10 mouse cellular contexts compared by ENCODE assay signal in the genomic region with DNA sequence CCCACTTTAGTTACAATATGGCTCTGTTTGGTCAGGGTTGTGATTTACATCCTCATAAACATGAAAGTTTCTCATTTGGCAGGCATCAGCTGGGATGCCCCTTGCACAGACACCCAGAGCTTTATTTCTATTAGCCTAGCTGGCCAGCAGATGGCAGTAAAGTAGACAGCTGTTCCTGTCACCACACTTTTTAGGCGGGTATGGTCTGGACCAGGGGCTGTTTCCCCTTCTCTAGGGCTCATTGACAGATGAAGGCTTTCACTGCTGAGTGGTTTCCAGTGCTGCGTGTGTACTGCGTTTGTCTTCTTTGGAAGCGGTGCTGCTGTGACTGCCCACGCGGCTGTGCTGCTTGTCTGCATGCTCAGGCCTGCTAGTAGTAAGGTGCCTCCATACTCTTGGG. TPM values are rescaled to one million over a fixed set of nuclear protein-coding genes. Genes with fewer than 3 reads are reported as not detected.
A peak's percentile ranks its signal among the peaks of the same experiment; 100 is the strongest.
DNase-seq lines count a peak whose midpoint lies in the region; ATAC-seq and TF ChIP-seq lines count a peak whose summit lies in the region.
"Had no signal": no experiment of that assay in that cellular context is flagged by ENCODE, and none has a peak within 500 bp of the region (broad histone marks: within the 10 kb centered on the region; RNA-seq: fewer than 3 reads in every experiment).

No protein-coding gene starts in this region.

- peak; percentile 72 for DNase-seq in MN1 (ENCODE audit: low spot score)
- DNase-seq in heart, postnatal 14 days, result peak; percentile 27 to 62
- peak; percentile 55 for DNase-seq in limb, embryonic 14.5 days (ENCODE audit: low spot score)
- peak; percentile 31 for DNase-seq in yolk sac, embryonic 10.5 days (ENCODE audit: low spot score)

- intact Hi-C loops in heart, postnatal 14 days (cut with DNase I), result loop anchor here (2.0 kb wide), 1 partner anchor 47 kb away; no protein-coding TSS in a partner anchor

- no peak overlapping the region for H3K9ac ChIP-seq in intestine, postnatal 0 days (ENCODE audit: low read depth, low read length)
- H3K9ac ChIP-seq in intestine, embryonic 15.5 days, result no peak overlapping the region
- H3K9ac ChIP-seq in limb, embryonic 14.5 days (ENCODE audit: low read depth, low read length, severe bottlenecking), result no peak overlapping the region
- H3K9ac ChIP-seq: embryonic facial prominence, embryonic 13.5 days had no signal

- H3K4me1 ChIP-seq in intestine, postnatal 0 days (replicated peaks; ENCODE audit: control insufficient read depth, insufficient read depth, low read length), result no peaks in the 10 kb centered on the region
- no peaks in the 10 kb centered on the region for H3K4me1 ChIP-seq in intestine, embryonic 15.5 days (replicated peaks)
- H3K4me1 ChIP-seq in limb, embryonic 14.5 days (ENCODE audit: control insufficient read depth, insufficient read depth, low read length), result no peaks in the 10 kb centered on the region
- H3K4me1 ChIP-seq: embryonic facial prominence, embryonic 13.5 days had no signal

- H3K27me3 ChIP-seq in intestine, postnatal 0 days (replicated peaks; ENCODE audit: control insufficient read depth, insufficient read depth, low read length), result no peaks in the 10 kb centered on the region
- no peaks in the 10 kb centered on the region for H3K27me3 ChIP-seq in intestine, embryonic 15.5 days (replicated peaks)
- H3K27me3 ChIP-seq in limb, embryonic 14.5 days (ENCODE audit: control insufficient read depth, insufficient read depth, low read length), result no peaks in the 10 kb centered on the region
- H3K27me3 ChIP-seq: embryonic facial prominence, embryonic 13.5 days had no signal

- no peak overlapping the region for H3K27ac ChIP-seq in intestine, postnatal 0 days (ENCODE audit: low read depth, low read length)
- no peak overlapping the region for H3K27ac ChIP-seq in intestine, embryonic 15.5 days
- no peak overlapping the region for H3K27ac ChIP-seq in limb, embryonic 14.5 days (replicated peaks; ENCODE audit: low read depth, low read length)
- H3K27ac ChIP-seq: embryonic facial prominence, embryonic 13.5 days had no signal

- 46% methylated on average over 6 of the region's 6 CpGs for WGBS in intestine, postnatal 0 days
- WGBS in intestine, embryonic 15.5 days, result 51% methylated on average over 6 of the region's 6 CpGs
- 57% methylated on average over 6 of the region's 6 CpGs for WGBS in limb, embryonic 14.5 days

- H3K36me3 ChIP-seq in intestine, postnatal 0 days (ENCODE audit: control insufficient read depth, insufficient read depth), result peaks cover 37% of the 10 kb centered on the region
- H3K36me3 ChIP-seq in intestine, embryonic 15.5 days, result peaks cover 13% of the 10 kb centered on the region; the same call in 1 of the 2 replicates
- peaks cover 53% of the 10 kb centered on the region for H3K36me3 ChIP-seq in limb, embryonic 14.5 days (ENCODE audit: control insufficient read depth, insufficient read depth, low read length)

- TF ChIP-seq POLR2A in limb, embryonic 14.5 days (IDR thresholded peaks at IDR 0.05; ENCODE audit: borderline replicate concordance, extremely low read depth, insufficient read depth, insufficient read length), result no peak

- no peak for ATAC-seq in intestine, postnatal 0 days
- ATAC-seq in intestine, embryonic 15.5 days, result no peak
- peak; percentile 78 for ATAC-seq in common myeloid progenitor, adult 5-6 weeks (replicated peaks; ENCODE audit: low read depth, poor library complexity, severe bottlenecking)
- ATAC-seq in limb, embryonic 14.5 days (ENCODE audit: low FRiP score, low read depth), result peak; percentile 47; the same call in 1 of the 2 replicates
- ATAC-seq in monocyte, adult 5-6 weeks (replicated peaks; ENCODE audit: insufficient number of reproducible peaks, low FRiP score, low TSS enrichment, poor library complexity, severe bottlenecking), result 0 out of 2 replicates have a peak, but pooled peaks have one; percentile 21

- H3K4me3 ChIP-seq in intestine, postnatal 0 days (ENCODE audit: low read depth, low read length), result no peak overlapping the region
- no peak overlapping the region for H3K4me3 ChIP-seq in intestine, embryonic 15.5 days (replicated peaks)
- no peak overlapping the region for H3K4me3 ChIP-seq in limb, embryonic 14.5 days (replicated peaks; ENCODE audit: low read length)
- H3K4me3 ChIP-seq: embryonic facial prominence, embryonic 13.5 days had no signal

- peak; percentile 77 for TF ChIP-seq CTCF in intestine, postnatal 0 days (IDR thresholded peaks at IDR 0.05; ENCODE audit: low read depth)

- no peaks in the 10 kb centered on the region for H3K9me3 ChIP-seq in intestine, postnatal 0 days (ENCODE audit: control insufficient read depth)
- H3K9me3 ChIP-seq in intestine, embryonic 15.5 days, result no peaks in the 10 kb centered on the region
- no peaks in the 10 kb centered on the region for H3K9me3 ChIP-seq in limb, embryonic 14.5 days (ENCODE audit: control insufficient read depth, low read length)
- H3K9me3 ChIP-seq: embryonic facial prominence, embryonic 13.5 days had no signal

- H3K4me2 ChIP-seq in intestine, postnatal 0 days (replicated peaks; ENCODE audit: low read depth), result no peak overlapping the region
- no peak overlapping the region for H3K4me2 ChIP-seq in intestine, embryonic 15.5 days (replicated peaks)
- H3K4me2 ChIP-seq in limb, embryonic 14.5 days (replicated peaks; ENCODE audit: low read depth, low read length, severe bottlenecking), result no peak overlapping the region
- H3K4me2 ChIP-seq: embryonic facial prominence, embryonic 13.5 days had no signal

RNA-seq across cellular contexts. Expression of a gene that starts 25.4 kb away (rescaled TPM):
- 21.7 and 22.0 TPM in 2 replicates for polyA plus RNA-seq in intestine, postnatal 0 days (2015; fragmentation: Nextera tagmentation; extraction: Ambion mirVana)
- polyA plus RNA-seq in intestine, embryonic 15.5 days (2015; fragmentation: Nextera tagmentation; extraction: Ambion mirVana), result 29.9 and 32.1 TPM in 2 replicates
- 51.6 and 60.3 TPM in 2 replicates for total RNA-seq in common myeloid progenitor, adult 5-6 weeks (2017)
- 10 to 100 TPM; 44.3 to 46.6 TPM for total RNA-seq in heart, postnatal 14 days (2021)
- polyA plus RNA-seq in limb, embryonic 14.5 days (2012; rRNA removed), result 39.4 and 39.7 TPM in 2 replicates
- 34.7 and 37.8 TPM in 2 replicates for polyA plus RNA-seq in limb, embryonic 14.5 days (2014; fragmentation: Nextera tagmentation; extraction: Ambion mirVana)
- 43.4 to 49.7 TPM (median 45.7 TPM) in 3 replicates for total RNA-seq in monocyte, adult 5-6 weeks (2017)

RNA-seq across cellular contexts. Expression of a gene that starts 29.7 kb away (rescaled TPM):
- 0.44 and 0.78 TPM in 2 replicates for polyA plus RNA-seq in intestine, postnatal 0 days (2015; fragmentation: Nextera tagmentation; extraction: Ambion mirVana)
- polyA plus RNA-seq in intestine, embryonic 15.5 days (2015; fragmentation: Nextera tagmentation; extraction: Ambion mirVana), result 0.36 and 0.43 TPM in 2 replicates
- total RNA-seq in common myeloid progenitor, adult 5-6 weeks (2017), result 0.59 and 0.68 TPM in 2 replicates
- total RNA-seq in heart, postnatal 14 days (2021), result under 1 TPM; 0.24 to 0.72 TPM
- polyA plus RNA-seq in limb, embryonic 14.5 days (2012; rRNA removed), result 0.43 and 0.73 TPM in 2 replicates
- 0.34 and 0.88 TPM in 2 replicates for polyA plus RNA-seq in limb, embryonic 14.5 days (2014; fragmentation: Nextera tagmentation; extraction: Ambion mirVana)
- total RNA-seq in monocyte, adult 5-6 weeks (2017), result 0.29 to 0.96 TPM in 2 of 3 replicates, not detected in the other
- polyA plus RNA-seq: liver, embryonic 16.5 days had no signal

Comparison
In these comparisons a context has a peak if more than half of its experiments do, and no peak if none do; other contexts are left out.
1. ATAC-seq: peak in common myeloid progenitor, adult 5-6 weeks (single experiment), limb, embryonic 14.5 days (single experiment) and monocyte, adult 5-6 weeks (single experiment); none in intestine, postnatal 0 days (single experiment) and intestine, embryonic 15.5 days (single experiment).
2. Peak in every context shown above with its lines, with median percentiles within 50 percentile points of each other: DNase-seq.